Comparison of ENCODE assay signal across 13 mouse cellular contexts in the genomic region with DNA sequence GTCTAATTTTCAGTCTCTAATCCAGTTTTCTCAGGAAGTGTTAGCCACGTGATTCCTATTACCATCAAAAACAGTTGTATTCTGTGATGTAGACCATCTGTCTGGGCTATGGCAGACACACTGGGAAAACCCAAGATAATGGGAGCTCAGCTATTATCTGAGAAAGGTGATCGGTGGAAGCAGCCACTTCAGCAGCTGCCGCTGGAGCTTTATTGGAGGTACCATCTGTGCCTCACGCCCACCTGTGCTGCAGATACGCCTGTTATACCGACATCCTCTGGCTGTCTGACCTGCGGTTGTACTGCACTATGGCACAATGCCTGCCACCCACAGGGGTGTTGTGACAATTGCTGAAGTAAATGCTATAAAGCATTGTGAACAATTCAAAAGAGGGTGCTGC. TPM values are rescaled to one million over a fixed set of nuclear protein-coding genes. Genes with fewer than 3 reads are reported as not detected.
DNase-seq lines count a peak whose midpoint lies in the region; ATAC-seq lines count a peak whose summit lies in the region.
"Had no signal": no experiment of that assay in that cellular context is flagged by ENCODE, and none has a peak within 500 bp of the region (broad histone marks: within the 10 kb centered on the region; RNA-seq: fewer than 3 reads in every experiment).

No protein-coding gene starts in this region.

- H3K9ac ChIP-seq in forebrain, embryonic 11.5 days (ENCODE audit: low read length), result no peak overlapping the region
- no peak overlapping the region for H3K9ac ChIP-seq in embryonic facial prominence, embryonic 12.5 days
- no peak overlapping the region for H3K9ac ChIP-seq in midbrain, embryonic 15.5 days
- H3K9ac ChIP-seq: heart, embryonic 15.5 days had no signal

- H3K4me1 ChIP-seq in forebrain, embryonic 11.5 days (replicated peaks; ENCODE audit: control insufficient read depth, insufficient read depth, low read length), result no peaks in the 10 kb centered on the region
- peaks cover 7% of the 10 kb centered on the region; the same call in 1 of the 2 replicates for H3K4me1 ChIP-seq in forebrain, embryonic 10.5 days
- H3K4me1 ChIP-seq in embryonic facial prominence, embryonic 12.5 days, result peaks cover 5% of the 10 kb centered on the region; the same call in 1 of the 2 replicates
- no peaks in the 10 kb centered on the region for H3K4me1 ChIP-seq in midbrain, embryonic 15.5 days

- no peak overlapping the region for H3K4me2 ChIP-seq in forebrain, embryonic 11.5 days (ENCODE audit: low read depth, low read length, severe bottlenecking)
- H3K4me2 ChIP-seq in embryonic facial prominence, embryonic 12.5 days (replicated peaks), result no peak overlapping the region
- H3K4me2 ChIP-seq in midbrain, embryonic 15.5 days, result no peak overlapping the region
- H3K4me2 ChIP-seq: heart, embryonic 15.5 days had no signal

- no peaks in the 10 kb centered on the region for H3K36me3 ChIP-seq in forebrain, embryonic 11.5 days (ENCODE audit: control insufficient read depth, insufficient read depth, low read length)
- H3K36me3 ChIP-seq in forebrain, embryonic 10.5 days (replicated peaks), result no peaks in the 10 kb centered on the region
- no peaks in the 10 kb centered on the region for H3K36me3 ChIP-seq in embryonic facial prominence, embryonic 12.5 days
- H3K36me3 ChIP-seq in midbrain, embryonic 15.5 days (replicated peaks), result no peaks in the 10 kb centered on the region
- H3K36me3 ChIP-seq: heart, embryonic 15.5 days had no signal

- H3K27ac ChIP-seq in forebrain, embryonic 11.5 days (ENCODE audit: low read depth, low read length), result no peak overlapping the region
- no peak overlapping the region for H3K27ac ChIP-seq in forebrain, embryonic 10.5 days
- no peak overlapping the region for H3K27ac ChIP-seq in embryonic facial prominence, embryonic 12.5 days
- no peak overlapping the region for H3K27ac ChIP-seq in midbrain, embryonic 15.5 days
- H3K27ac ChIP-seq: heart, embryonic 15.5 days had no signal

- 61% methylated on average over 7 of the region's 7 CpGs for WGBS in forebrain, embryonic 11.5 days
- 77% methylated on average over 7 of the region's 7 CpGs for WGBS in forebrain, embryonic 10.5 days
- 49% methylated on average over 7 of the region's 7 CpGs for WGBS in embryonic facial prominence, embryonic 12.5 days
- WGBS in midbrain, embryonic 15.5 days, result 59% methylated on average over 7 of the region's 7 CpGs

- no peak for DNase-seq in forebrain, embryonic 11.5 days (ENCODE audit: low spot score)
- no peak for DNase-seq in forebrain, embryonic 10.5 days (ENCODE audit: extremely low spot score, low spot score)
- peak; percentile 67 for DNase-seq in layer of hippocampus, adult 11-12 months (ENCODE audit: low spot score)
- DNase-seq in liver, result no peak
- no peak for DNase-seq in cerebellum, adult 18-20 months
- DNase-seq: B cell, adult 2 months; kidney, postnatal 10 days; lung, adult 2 months had no signal

- no peak overlapping the region for H3K4me3 ChIP-seq in forebrain, embryonic 11.5 days (ENCODE audit: low read depth, low read length)
- no peak overlapping the region for H3K4me3 ChIP-seq in forebrain, embryonic 10.5 days
- no peak overlapping the region for H3K4me3 ChIP-seq in embryonic facial prominence, embryonic 12.5 days
- H3K4me3 ChIP-seq in midbrain, embryonic 15.5 days, result no peak overlapping the region
- H3K4me3 ChIP-seq: erythroblast, embryonic 14.5 days; heart, embryonic 15.5 days had no signal

- no peaks in the 10 kb centered on the region for H3K9me3 ChIP-seq in forebrain, embryonic 11.5 days (ENCODE audit: control insufficient read depth, low read length)
- no peaks in the 10 kb centered on the region for H3K9me3 ChIP-seq in forebrain, embryonic 10.5 days
- H3K9me3 ChIP-seq in embryonic facial prominence, embryonic 12.5 days, result no peaks in the 10 kb centered on the region
- H3K9me3 ChIP-seq in midbrain, embryonic 15.5 days, result no peaks in the 10 kb centered on the region
- H3K9me3 ChIP-seq: heart, embryonic 15.5 days had no signal

- ATAC-seq in forebrain, embryonic 11.5 days (replicated peaks; ENCODE audit: low FRiP score), result peak; percentile 46
- peak; percentile 52; the same call in 1 of the 2 replicates for ATAC-seq in embryonic facial prominence, embryonic 12.5 days (ENCODE audit: insufficient number of reproducible peaks, insufficient read depth, low FRiP score, low TSS enrichment)
- peak; percentile 76 for ATAC-seq in midbrain, embryonic 15.5 days (replicated peaks)
- ATAC-seq in megakaryocyte, adult 5-6 weeks (ENCODE audit: poor library complexity, severe bottlenecking), result no peak

- H3K27me3 ChIP-seq in forebrain, embryonic 11.5 days (ENCODE audit: control insufficient read depth, insufficient read depth, low read length), result no peaks in the 10 kb centered on the region
- no peaks in the 10 kb centered on the region for H3K27me3 ChIP-seq in forebrain, embryonic 10.5 days (ENCODE audit: poor library complexity, severe bottlenecking)
- 0 out of 2 replicates have a peak, but pooled peaks cover 8% of the 10 kb centered on the region for H3K27me3 ChIP-seq in embryonic facial prominence, embryonic 12.5 days
- no peaks in the 10 kb centered on the region for H3K27me3 ChIP-seq in midbrain, embryonic 15.5 days (replicated peaks)
- H3K27me3 ChIP-seq: heart, embryonic 15.5 days had no signal

RNA-seq across cellular contexts. Expression of gene Nab1, which starts 23.7 kb away (rescaled TPM):
- polyA plus RNA-seq in forebrain, embryonic 11.5 days (2014; fragmentation: Nextera tagmentation; extraction: Ambion mirVana), result 9.0 and 9.6 TPM in 2 replicates
- polyA plus RNA-seq in forebrain, embryonic 10.5 days (2016; fragmentation: Nextera tagmentation; extraction: Ambion mirVana), result 2.7 and 3.8 TPM in 2 replicates
- 10.2 and 10.4 TPM in 2 replicates for polyA plus RNA-seq in embryonic facial prominence, embryonic 12.5 days (2016; fragmentation: Nextera tagmentation; extraction: Ambion mirVana)
- polyA plus RNA-seq in midbrain, embryonic 15.5 days (2015; fragmentation: Nextera tagmentation; extraction: Ambion mirVana), result 7.4 and 7.7 TPM in 2 replicates
- total RNA-seq in megakaryocyte, adult 5-6 weeks (2015), result 72.0 and 80.2 TPM in 2 replicates
- 63.0 and 65.6 TPM in 2 replicates for total RNA-seq in megakaryocyte, adult 5-6 weeks (2017)
